In the genomic region with DNA sequence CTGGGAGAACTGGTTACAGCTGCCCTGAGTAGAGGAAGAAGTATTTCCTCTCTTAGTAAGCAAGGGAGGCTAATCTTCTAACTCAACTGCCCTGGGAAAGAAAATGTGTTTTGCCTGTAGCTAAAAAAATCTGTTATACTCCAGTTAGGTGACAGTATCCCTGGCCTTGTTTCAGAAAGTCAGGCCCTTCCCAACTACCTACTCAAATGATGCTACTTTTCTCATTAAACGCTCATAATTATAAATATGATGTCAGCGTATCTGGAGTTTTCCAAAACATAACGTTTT, we compare ENCODE assay signal across 10 mouse cellular contexts. TPM values are rescaled to one million over a fixed set of nuclear protein-coding genes. Genes with fewer than 3 reads are reported as not detected.
DNase-seq lines count a peak whose midpoint lies in the region; ATAC-seq lines count a peak whose summit lies in the region.
"Had no signal": no experiment of that assay in that cellular context is flagged by ENCODE, and none has a peak within 500 bp of the region (broad histone marks: within the 10 kb centered on the region; RNA-seq: fewer than 3 reads in every experiment).

A gene (minus strand): TSS at position 273 of the 288 bp plus-strand sequence.

- H3K4me3 ChIP-seq in heart, embryonic 16.5 days (ENCODE audit: low read length): peak within 1 kb of the TSS; percentile 19; the same call in 1 of the 2 replicates
- peak within 1 kb of the TSS; percentile 44 for H3K4me3 ChIP-seq in embryonic facial prominence, embryonic 10.5 days
- H3K4me3 ChIP-seq in hindbrain, embryonic 11.5 days (ENCODE audit: low read depth, low read length): no peak within 1 kb of the TSS
- peak within 1 kb of the TSS; percentile 18 for H3K4me3 ChIP-seq in midbrain, embryonic 15.5 days

- 49% methylated on average over 3 of the region's 3 CpGs for WGBS in heart, embryonic 16.5 days
- WGBS in embryonic facial prominence, embryonic 10.5 days: 24% methylated on average over 3 of the region's 3 CpGs
- WGBS in hindbrain, embryonic 11.5 days: 30% methylated on average over 3 of the region's 3 CpGs
- 36% methylated on average over 3 of the region's 3 CpGs for WGBS in midbrain, embryonic 15.5 days

- peak within 1 kb of the TSS; percentile 45; the same call in 1 of the 2 replicates for H3K4me2 ChIP-seq in heart, embryonic 16.5 days (ENCODE audit: low read depth, low read length)
- H3K4me2 ChIP-seq in hindbrain, embryonic 11.5 days (replicated peaks; ENCODE audit: low read depth, low read length): peak within 1 kb of the TSS; percentile 24
- peak within 1 kb of the TSS; percentile 46 for H3K4me2 ChIP-seq in midbrain, embryonic 15.5 days

- H3K9me3 ChIP-seq in heart, embryonic 16.5 days (replicated peaks; ENCODE audit: control insufficient read depth, low read length): 0 out of 2 replicates have a peak, but pooled peaks cover under 1% of the 10 kb centered on the region
- 0 out of 2 replicates have a peak, but pooled peaks cover 3% of the 10 kb centered on the region for H3K9me3 ChIP-seq in embryonic facial prominence, embryonic 10.5 days
- H3K9me3 ChIP-seq in hindbrain, embryonic 11.5 days (ENCODE audit: control insufficient read depth, low read length): no peaks in the 10 kb centered on the region
- no peaks in the 10 kb centered on the region for H3K9me3 ChIP-seq in midbrain, embryonic 15.5 days

- no peak for DNase-seq in heart, adult 9 months (ENCODE audit: low spot score in 2 of 2)
- DNase-seq in embryonic facial prominence, embryonic 10.5 days (ENCODE audit: low spot score): no peak
- no peak for DNase-seq in hindbrain, embryonic 11.5 days (ENCODE audit: low spot score)
- DNase-seq in frontal cortex, adult 2 months (ENCODE audit: extremely low spot score in 1 of 2, low spot score in 1 of 2): no peak
- no peak for DNase-seq in left cerebral cortex, adult 18-20 months (ENCODE audit: low spot score in 2 of 2)
- DNase-seq in lung, postnatal 36 days: no peak
- DNase-seq: cerebellum, postnatal 25 days had no signal

- peak within 1 kb of the TSS; percentile 34 for H3K9ac ChIP-seq in heart, embryonic 16.5 days (ENCODE audit: low read length)
- H3K9ac ChIP-seq in hindbrain, embryonic 11.5 days (ENCODE audit: low read depth, low read length): peak within 1 kb of the TSS; percentile 42; the same call in 1 of the 2 replicates
- H3K9ac ChIP-seq in midbrain, embryonic 15.5 days: 0 out of 2 replicates have a peak within 1 kb of the TSS, but pooled peaks have one; percentile 3

- H3K27ac ChIP-seq in heart, embryonic 16.5 days (ENCODE audit: low read length): no peak within 1 kb of the TSS
- no peak within 1 kb of the TSS; the same call in 1 of the 2 replicates for H3K27ac ChIP-seq in embryonic facial prominence, embryonic 10.5 days (replicated peaks)
- H3K27ac ChIP-seq in hindbrain, embryonic 11.5 days (ENCODE audit: low read depth, low read length): peak within 1 kb of the TSS; percentile 8; the same call in 1 of the 2 replicates
- H3K27ac ChIP-seq in midbrain, embryonic 15.5 days: peak within 1 kb of the TSS; percentile 51

- peaks cover 3% of the 10 kb centered on the region; the same call in 1 of the 2 replicates for H3K4me1 ChIP-seq in heart, embryonic 16.5 days (ENCODE audit: control insufficient read depth, insufficient read depth, low read length)
- H3K4me1 ChIP-seq in embryonic facial prominence, embryonic 10.5 days: peaks cover 18% of the 10 kb centered on the region
- no peaks in the 10 kb centered on the region; the same call in 1 of the 2 replicates for H3K4me1 ChIP-seq in hindbrain, embryonic 11.5 days (replicated peaks; ENCODE audit: control insufficient read depth, insufficient read depth, low read length)
- peaks cover 18% of the 10 kb centered on the region for H3K4me1 ChIP-seq in midbrain, embryonic 15.5 days

- no peaks in the 10 kb centered on the region for H3K27me3 ChIP-seq in heart, embryonic 16.5 days (ENCODE audit: control insufficient read depth, insufficient read depth, low read length)
- H3K27me3 ChIP-seq in embryonic facial prominence, embryonic 10.5 days (replicated peaks; ENCODE audit: low read depth, poor library complexity, severe bottlenecking): peaks cover 5% of the 10 kb centered on the region; the same call in 1 of the 2 replicates
- no peaks in the 10 kb centered on the region for H3K27me3 ChIP-seq in hindbrain, embryonic 11.5 days (ENCODE audit: control insufficient read depth, insufficient read depth, low read length)
- H3K27me3 ChIP-seq in midbrain, embryonic 15.5 days (replicated peaks): no peaks in the 10 kb centered on the region

- no peaks in the 10 kb centered on the region for H3K36me3 ChIP-seq in heart, embryonic 16.5 days (ENCODE audit: control insufficient read depth, insufficient read depth)
- H3K36me3 ChIP-seq in embryonic facial prominence, embryonic 10.5 days (replicated peaks): no peaks in the 10 kb centered on the region
- no peaks in the 10 kb centered on the region for H3K36me3 ChIP-seq in hindbrain, embryonic 11.5 days (ENCODE audit: control insufficient read depth, insufficient read depth, low read length)
- no peaks in the 10 kb centered on the region for H3K36me3 ChIP-seq in midbrain, embryonic 15.5 days (replicated peaks)

- no peak for ATAC-seq in heart, embryonic 16.5 days (replicated peaks; ENCODE audit: extremely low read depth, insufficient read depth, low FRiP score)
- no peak for ATAC-seq in hindbrain, embryonic 11.5 days (ENCODE audit: low FRiP score)
- ATAC-seq in midbrain, embryonic 15.5 days (replicated peaks): no peak

RNA-seq across cellular contexts. Expression of the gene that starts here (rescaled TPM):
- 0.12 and 0.30 TPM in 2 replicates for polyA plus RNA-seq in heart, embryonic 16.5 days (2015; fragmentation: Nextera tagmentation; extraction: Ambion mirVana)
- 0.10 and 0.12 TPM in 2 replicates for polyA plus RNA-seq in embryonic facial prominence, embryonic 10.5 days (2016; fragmentation: Nextera tagmentation; extraction: Ambion mirVana)
- polyA plus RNA-seq in hindbrain, embryonic 11.5 days (2014; fragmentation: Nextera tagmentation; extraction: Ambion mirVana): 0.08 and 0.27 TPM in 2 replicates
- 0.66 and 1.2 TPM in 2 replicates for polyA plus RNA-seq in midbrain, embryonic 15.5 days (2015; fragmentation: Nextera tagmentation; extraction: Ambion mirVana)
- polyA plus RNA-seq in frontal cortex, adult 2 months (2012; rRNA removed): 0.97 and 0.98 TPM in 2 replicates
- total RNA-seq in left cerebral cortex, adult 18-20 months (2021): under 1 TPM; 0.53 to 0.73 TPM
- polyA plus RNA-seq: small intestine, adult 2 months had no signal

Comparison
In these comparisons a context has a peak if more than half of its experiments do, and no peak if none do; other contexts are left out.
1. H3K27ac ChIP-seq: peak in hindbrain, embryonic 11.5 days (single experiment) and midbrain, embryonic 15.5 days (single experiment); none in heart, embryonic 16.5 days (single experiment) and embryonic facial prominence, embryonic 10.5 days (single experiment).
2. Peak in every context shown above with its lines, with median percentiles within 50 percentile points of each other: H3K4me2 ChIP-seq and H3K9ac ChIP-seq.